Mouse (Mus musculus): ENCODE data around the gene Chchd2. TPM values are rescaled to one million over a fixed set of nuclear protein-coding genes. Genes with fewer than 3 reads are reported as not detected.
"Not testable (repeated sequence)": the region's sequence is repeated elsewhere in the genome, so short reads cannot be mapped to it uniquely, and the experiment has no call there.

Gene Chchd2
- 100 to 1,000 TPM; 563 to 618 TPM for total RNA-seq (2021)
- long read RNA-seq, experiment 1, transcript Chchd2-201 (4 exons, 915 nt): major isoform, 737 of 806 reads
- long read RNA-seq, experiment 1, partial matches to known transcripts: 64 of 806 reads
- long read RNA-seq, experiment 1, other reads (novel, unspliced or antisense): 5 of 806 reads
- long read RNA-seq, experiment 2, transcript Chchd2-201 (4 exons, 915 nt): major isoform, 920 of 984 reads
- long read RNA-seq, experiment 2, partial matches to known transcripts: 61 of 984 reads
- long read RNA-seq, experiment 2, other reads (novel, unspliced or antisense): 3 of 984 reads

DNA sequence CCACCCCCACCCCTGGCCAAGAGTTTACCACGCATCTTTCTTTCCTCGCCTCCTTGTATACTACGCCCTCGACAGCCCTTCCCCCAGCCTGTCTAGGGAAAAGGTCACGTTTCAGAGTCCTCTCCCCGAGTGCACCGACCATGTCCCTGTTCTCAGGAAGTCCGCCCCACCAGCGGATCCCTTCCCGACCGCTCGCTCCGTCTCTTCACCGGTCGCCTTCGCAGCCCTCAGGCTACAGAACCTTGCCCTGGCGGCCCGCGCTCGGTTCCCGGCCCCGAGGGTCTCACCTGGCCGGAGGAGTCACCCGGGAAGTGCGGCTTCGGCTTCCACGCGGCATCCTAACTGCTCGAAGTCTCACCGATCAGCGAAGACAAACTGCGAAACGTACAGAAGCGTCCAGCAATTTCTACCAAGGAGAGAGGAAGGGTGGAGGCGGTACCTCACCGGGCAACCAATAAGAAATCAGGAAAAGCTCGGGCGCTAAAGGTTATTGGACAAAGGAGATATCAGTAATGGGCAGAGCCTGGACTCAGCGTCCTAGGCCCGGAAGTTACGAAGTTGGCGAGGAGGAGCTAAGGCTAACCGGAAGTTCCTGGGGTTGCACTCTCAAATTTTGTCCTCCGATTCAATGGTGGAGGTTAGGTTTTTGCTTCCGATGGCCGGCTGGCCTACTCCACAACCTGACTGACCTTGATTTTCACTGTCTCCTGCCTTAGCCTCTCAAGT lies at the start of gene Chchd2:
Gene Chchd2, minus strand, starts transcription at position 560 of the 726 bp plus-strand sequence.
- intact Hi-C loops (cut with DNase I): no loop called here
- DNase-seq: peak; percentile 87 to 88

DNA sequence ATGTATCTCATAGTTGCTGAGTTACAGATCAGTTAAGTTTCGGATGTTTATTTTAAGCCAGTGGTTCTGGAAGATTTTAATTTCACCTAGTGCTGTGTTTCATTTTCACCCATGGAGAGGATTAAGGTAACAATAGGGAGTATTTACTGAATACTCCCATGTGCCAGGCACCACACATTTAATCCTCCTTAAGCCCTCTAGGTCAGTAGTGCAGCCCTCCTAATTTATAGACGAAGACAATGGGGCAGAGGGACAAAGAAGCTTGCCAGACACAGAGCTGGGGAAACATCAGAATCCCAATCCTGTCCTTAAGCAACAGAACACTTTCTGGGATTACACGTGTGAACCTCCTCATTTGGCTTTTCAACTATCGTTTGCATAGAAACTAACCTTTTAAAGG lies 49.7 kb upstream of the Chchd2 start:
- no peak for DNase-seq
- intact Hi-C loops (cut with DNase I): no loop called here

DNA sequence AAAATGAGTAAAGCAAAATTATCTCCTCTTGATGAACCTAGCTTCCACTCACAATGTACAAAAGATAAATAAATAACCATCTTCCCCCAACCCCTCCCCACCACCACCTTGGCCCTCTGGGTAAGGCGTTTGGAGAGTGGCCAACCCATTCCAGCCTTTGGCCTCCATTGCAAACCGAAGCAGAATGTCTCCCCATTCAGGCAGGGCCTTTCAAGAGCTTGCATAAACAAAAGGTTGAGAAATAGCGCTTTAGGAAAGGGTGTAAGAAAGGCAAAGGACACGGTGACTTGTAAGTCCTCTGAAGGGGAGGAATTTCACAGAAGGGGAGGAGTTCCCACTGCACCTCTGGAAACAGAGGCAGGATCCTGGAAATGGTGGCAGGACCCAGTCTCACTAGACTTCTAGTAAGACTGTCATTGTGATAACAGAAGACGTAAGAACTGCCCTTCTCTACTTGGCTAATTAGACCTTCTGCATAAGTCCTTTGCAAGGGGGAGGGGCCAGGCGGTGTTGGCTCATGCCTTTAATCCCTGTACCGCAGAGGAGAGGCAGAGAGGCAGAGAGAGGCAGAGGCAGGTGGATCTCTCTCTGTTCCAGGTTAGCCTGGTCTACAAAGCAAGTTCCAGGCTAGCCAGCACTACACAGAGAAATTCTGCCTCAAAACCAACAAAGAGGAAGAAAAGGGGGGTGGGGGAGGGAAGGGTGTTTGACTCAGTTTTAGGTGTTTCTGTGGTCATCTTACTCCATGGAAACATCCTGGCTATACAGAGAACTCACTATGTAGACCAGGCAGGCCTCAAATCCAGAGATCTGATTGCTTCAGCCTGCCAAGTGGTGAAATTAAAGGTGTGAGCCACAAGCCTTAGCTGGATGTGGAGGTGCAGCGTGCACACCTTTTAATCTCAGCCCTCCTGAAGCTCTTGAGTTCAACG lies 42.9 kb upstream of the Chchd2 start:
- intact Hi-C loops (cut with DNase I): no loop called here
- no peak for DNase-seq

DNA sequence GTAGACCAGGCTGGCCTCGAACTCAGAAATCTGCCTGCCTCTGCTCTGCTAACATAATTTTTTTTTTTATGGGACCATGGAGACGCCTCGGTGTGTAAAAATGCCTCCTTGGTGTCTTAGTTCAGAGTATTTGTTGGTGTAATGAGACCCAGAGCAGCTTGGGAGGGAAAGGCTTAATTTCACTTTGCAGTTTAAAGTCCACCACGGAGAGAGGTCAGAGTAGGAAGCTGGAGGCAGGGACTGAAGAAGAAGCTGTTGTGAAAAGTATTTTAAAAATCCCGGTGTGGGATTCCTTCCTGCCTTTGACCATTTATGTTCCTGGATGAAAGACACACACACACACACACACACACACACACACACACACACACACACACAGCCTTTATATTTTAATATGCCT lies 38.7 kb upstream of the Chchd2 start:
- DNase-seq: no peak
- intact Hi-C loops (cut with DNase I): no loop called here

DNA sequence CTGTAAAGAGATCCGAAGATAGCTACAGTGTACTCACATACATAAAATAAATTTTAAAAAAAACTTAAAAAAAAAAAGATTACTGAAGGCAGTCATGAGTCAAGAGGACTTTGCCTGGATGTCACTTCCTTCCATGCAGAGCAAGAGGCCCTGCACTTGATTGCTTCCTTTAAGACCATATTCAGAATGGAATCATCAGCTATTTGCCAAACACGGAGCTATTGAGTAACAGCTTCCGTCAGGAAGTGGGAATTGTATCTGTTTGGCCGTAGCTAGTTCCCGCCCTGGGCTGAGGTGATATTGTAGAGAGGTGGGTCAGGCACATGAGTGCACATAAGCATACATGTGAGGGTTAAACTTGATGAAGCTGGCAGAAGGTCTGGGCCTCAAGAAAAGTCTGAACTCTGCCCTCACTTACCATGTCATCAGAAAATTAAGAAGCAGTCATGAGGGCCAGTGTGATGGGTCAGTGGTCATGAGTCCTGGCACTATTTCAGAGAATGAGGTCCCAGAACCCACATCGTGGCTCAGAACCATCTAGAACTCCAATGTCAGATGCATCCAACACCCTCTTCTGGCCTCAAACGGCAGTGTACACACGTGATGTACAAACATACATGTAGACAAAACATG lies 37.7 kb upstream of the Chchd2 start:
- no peak for DNase-seq

DNA sequence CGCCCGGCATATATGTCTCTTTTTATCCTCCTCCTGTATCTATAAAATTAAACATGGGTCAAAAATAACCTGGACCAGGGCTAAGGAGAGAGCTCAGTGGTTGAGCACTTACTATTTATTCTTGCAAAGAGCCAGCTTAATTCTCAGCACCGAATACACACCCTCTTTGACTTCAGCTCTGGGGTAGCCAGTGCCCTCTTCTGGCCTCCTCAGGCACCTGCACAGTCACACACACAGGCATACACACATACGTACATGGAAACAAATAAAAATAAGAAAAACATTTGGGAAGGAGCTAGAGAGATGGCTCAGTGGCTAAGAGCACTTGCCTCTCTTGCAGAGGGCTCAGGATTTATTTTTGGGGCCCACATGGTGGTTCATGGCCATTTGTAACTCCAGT lies 34.7 kb upstream of the Chchd2 start:
- intact Hi-C loops (cut with DNase I): no loop called here
- DNase-seq: no peak

More for the DNA sequence above, 37.7 kb upstream of the Chchd2 start:
- intact Hi-C loops (cut with DNase I): no loop called here

DNA sequence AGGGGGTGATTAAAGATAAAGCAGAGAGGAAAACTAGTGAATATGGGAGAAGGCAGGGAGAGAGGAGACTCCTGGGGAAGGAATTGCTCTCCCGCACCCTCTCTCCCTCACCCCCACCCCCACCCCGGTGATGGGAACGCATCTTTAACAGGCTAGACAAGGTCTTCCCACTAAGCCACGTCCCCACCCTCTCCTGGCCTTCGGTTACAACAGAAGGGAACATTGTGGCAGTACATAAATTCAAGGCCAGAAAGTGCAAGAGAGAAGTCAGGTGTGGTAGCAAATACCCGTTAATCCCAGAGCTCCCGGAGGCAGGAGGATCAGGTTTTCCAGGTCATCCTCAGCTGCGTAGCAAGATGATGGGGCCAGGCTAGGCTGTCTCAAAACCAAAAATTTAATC lies 32.0 kb upstream of the Chchd2 start:
- intact Hi-C loops (cut with DNase I): loop anchor here (10.0 kb wide), 1 partner anchor 235 kb away; no protein-coding TSS in a partner anchor
- no peak for DNase-seq

DNA sequence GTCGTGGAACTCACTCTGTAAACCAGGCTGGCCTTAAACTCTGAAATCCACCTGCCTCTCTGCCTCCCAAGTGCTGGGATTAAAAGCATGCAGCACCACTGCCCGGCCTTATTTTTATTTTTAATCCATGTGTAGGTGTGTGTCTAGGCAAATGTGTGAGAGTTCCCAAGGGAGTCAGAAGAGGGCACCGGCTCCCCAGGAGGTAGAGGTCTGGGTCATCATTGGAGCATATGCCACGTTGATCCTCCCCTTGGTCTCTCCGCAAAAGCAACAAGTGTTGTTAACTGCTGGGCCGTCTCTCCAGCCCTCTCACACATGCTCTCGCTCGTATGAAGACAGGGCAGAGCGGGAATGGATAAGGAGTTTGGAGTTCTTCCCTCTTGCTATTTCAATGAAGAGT lies 31.5 kb upstream of the Chchd2 start:
- intact Hi-C loops (cut with DNase I): loop anchor here (10.0 kb wide), 1 partner anchor 236 kb away; no protein-coding TSS in a partner anchor

DNA sequence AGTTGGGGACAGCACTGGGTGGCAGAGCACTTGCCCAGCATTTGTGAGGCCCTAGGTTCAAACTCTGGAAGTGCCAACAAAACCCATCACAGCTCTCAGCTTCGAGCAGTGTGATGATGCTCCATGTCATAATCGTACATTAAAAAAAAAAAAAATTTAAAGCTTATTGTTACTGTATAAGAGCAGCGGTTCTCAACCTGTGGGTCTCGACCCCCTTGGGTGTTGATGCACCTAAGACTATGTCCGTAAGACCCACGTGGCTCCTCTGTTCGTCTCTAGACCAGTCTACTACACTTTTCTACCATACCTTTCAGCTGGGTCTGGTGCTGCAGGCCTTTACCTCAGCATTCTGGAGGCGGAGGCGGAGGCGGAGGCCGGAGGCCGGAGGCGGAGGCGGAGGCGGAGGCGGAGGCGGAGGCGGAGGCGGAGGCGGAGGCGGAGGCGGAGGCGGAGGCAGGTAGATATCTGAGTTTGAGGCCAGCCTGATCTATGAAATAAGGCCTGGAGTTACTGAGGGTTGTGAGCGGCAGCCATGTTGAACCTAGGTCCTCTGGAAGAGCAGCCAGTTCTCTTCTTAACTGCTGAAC lies 30.9 kb upstream of the Chchd2 start:
- no peak for DNase-seq
- intact Hi-C loops (cut with DNase I): loop anchor here (10.0 kb wide), 1 partner anchor 237 kb away; no protein-coding TSS in a partner anchor

More for the DNA sequence above, 31.5 kb upstream of the Chchd2 start:
- DNase-seq: no peak

DNA sequence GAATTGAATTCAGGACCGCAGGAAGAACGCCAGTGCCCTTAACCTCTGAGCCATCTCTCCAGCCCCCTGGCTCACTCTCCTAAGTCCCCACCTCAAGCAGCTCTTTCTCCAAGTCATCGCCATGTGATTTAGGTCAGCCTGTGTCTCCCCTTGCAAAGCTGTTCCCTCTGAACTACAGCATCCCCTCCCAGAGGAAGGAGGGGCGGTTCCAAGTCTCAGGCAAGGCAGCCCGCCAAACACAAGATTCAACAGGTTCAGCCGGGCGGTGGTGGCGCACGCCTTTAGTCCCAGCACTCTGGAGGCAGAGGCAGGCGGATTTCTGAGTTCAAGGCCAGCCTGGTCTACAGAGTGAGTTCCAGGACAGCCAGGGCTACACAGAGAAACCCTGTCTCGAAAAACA lies 28.2 kb upstream of the Chchd2 start:
- DNase-seq: not testable (repeated sequence)
- intact Hi-C loops (cut with DNase I): loop anchor here (10.0 kb wide), 1 partner anchor 239 kb away; no protein-coding TSS in a partner anchor

DNA sequence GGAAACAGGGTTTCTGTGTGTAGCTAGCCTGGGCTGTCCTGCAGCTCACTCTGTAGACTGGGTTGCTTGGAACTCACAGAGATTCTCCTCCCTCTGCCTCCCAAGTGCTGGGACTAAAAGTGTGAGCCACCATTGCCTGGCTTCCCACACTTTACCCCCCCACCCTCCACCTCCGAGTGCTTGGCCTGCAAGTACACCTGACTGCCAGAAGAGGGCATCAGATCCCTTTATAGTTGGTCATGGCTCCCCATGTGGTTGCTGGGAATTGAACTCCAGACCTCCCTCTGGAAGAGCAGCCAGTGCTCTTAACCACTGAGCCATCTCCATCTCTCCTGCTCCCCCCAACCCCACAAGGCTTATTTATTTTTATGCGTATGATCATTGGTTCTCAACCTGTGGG lies 26.8 kb upstream of the Chchd2 start:
- intact Hi-C loops (cut with DNase I): loop anchor here (5.0 to 10.0 kb wide), 2 partner anchors 63 to 241 kb away; no protein-coding TSS in a partner anchor
- DNase-seq: no peak

DNA sequence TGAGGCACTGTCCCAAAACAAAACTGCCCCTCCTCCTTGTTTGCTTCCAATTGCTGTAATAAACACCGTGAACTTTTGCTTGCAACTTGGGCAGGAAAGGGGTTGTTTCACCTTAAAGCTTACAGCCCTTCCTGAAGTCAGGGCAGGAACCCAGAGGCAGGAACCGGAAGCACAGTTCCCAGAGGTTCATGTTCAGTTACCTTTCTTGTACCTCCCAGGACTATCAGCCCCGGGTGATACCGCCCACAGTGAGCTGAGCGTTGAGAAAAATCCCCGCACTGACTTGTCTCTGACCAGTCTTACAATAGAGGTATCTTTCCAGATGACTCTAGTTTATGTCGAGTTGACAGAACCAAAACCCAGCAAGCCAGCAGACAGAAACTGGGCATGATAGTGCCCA lies 22.3 kb upstream of the Chchd2 start:
- intact Hi-C loops (cut with DNase I): no loop called here
- no peak for DNase-seq

DNA sequence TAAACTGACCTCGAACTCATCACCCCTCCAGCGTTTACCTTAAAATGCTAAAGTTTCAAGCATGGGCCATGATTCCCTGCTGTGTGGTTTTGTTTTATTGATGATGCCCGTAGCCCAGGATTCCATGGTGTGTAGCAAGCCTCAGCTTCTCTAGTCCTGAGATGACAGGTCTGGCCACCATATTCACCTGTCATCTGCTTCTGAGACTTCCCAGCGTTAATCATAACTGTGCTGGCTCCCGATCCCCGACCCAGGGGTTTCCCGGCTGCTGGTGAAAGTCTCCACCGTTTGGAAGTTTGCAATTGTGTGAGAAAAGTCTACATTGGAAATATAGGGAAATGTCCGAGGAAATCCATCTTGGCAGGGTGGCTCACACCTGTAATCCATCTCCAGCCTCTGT lies 21.9 kb upstream of the Chchd2 start:
- no peak for DNase-seq
- intact Hi-C loops (cut with DNase I): no loop called here

DNA sequence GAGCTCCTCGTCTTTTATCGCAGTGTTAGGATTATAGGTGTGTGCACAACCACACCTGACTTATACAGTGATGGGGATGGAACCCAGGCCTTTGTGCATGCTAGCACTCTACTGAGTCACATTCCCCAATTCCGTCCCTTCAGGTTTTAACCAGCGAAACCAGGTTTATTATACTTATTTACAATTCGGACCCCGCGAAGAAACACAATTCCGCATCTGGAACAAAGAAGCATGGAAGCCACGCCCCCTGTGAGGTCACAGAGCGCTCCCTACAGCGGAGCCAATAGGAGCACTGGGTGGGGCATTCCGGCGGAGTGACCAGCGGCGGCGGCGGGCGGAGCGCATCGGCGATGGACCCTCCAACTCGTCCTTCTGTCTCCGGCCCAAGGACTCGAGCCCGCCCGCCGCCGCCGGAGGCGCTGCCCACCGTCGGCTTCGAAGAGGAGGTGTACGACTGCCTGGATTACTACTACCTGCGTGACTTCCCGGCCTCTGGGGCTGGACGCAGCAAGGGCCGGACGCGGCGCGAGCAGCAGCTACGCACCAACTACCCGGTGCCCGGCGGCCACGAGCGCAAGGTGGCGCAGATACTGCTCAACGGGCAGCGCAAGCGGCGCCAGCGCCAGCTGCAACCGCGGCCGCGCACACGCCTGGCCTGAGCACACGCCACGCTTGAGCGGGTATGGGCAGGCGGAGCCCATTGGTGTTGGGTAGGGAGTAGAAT lies 21.1 kb upstream of the Chchd2 start, which contains the start of gene Nupr1l:
Gene Nupr1l, plus strand, starts transcription at position 299 of the 724 bp plus-strand sequence.
- intact Hi-C loops (cut with DNase I): no loop called here
- DNase-seq: peak; percentile 80 to 85

DNA sequence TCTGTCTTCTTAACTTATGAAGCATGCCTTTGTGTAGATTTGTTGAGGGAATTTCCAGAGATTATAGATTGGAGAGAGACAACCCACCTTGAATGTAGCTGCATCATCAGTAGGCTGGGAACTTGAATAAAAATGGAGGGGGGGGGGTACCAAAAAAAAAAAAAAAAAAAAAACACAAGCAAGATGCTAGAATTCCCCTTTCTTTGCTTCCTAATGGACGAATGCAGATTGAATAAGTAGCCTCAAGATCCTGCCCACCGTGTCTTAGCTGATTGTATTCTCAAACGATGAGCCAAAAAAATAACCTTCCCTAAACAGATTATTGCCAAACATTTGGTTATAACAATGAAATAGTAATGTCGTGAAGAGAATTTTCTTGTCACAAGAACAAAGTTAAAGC lies 20.5 kb upstream of the Chchd2 start:
- no peak for DNase-seq
- intact Hi-C loops (cut with DNase I): no loop called here

DNA sequence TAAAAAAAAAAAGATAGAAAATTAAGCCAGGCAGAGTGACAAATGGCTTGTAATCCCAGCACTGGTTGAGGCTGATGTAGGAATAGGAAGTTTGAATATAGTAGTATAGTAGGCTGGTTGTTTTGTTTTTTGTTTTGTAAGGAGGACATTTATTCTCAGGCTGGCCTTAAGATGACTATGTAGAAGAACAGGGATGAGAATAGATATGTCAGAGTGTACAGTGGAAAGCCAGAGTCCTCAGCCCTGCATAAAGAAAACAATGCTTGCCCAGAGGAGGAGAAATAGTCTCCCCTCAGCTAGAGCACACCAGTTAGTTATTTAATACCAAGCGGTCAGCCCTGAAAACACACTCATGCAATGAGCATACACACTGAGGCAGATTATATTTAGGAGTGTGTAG lies 11.2 kb upstream of the Chchd2 start, which contains the start of gene Phkg1:
Gene Phkg1, minus strand, starts transcription at position 101 of the 400 bp plus-strand sequence.
- intact Hi-C loops (cut with DNase I): no loop called here
- DNase-seq: no peak

DNA sequence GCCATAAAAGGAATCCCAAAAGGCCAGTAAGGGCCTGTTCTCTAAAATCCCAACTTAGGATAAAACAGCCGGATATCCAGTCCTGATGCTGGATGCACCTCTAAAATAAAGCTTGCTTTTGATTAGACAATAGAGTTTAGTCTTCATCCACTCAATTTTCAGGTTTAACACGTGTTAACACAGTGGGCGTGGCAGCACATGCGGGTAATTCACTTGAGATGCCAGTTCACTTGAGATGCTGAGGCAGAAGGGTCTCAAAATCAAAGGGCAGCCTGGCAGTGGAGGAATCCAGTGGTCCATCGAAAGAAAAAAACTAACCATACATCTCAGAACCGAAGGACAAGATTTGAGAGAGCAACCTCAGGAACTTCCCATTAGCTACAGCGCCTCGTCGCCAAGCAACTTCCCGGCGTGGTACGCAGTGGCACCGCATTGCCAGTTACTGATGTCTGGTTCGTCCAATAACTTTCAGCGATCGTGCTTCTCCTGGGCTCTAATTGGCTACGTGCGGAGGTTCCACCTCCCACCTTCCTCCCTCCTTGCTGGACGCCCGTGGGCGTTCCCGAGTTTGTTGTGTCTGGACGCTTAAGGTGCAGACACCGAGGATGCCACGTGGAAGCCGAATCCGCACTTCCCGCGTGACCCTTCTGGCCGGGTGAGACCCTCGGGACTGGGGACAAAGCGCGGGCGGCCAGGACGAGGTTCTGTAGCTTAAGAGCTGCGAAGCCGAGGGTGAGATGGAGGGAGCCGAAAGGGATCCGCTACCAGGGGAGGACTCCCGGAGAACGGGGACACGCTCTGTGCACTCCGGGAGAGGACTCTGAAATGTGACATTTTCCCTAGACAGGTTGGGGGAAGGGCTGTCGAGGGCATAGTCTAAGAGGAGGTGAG lies 8.2 kb upstream of the Chchd2 start, which contains the start of gene Zbed5:
Gene Zbed5, plus strand, starts transcription at position 526 of the 891 bp plus-strand sequence.
- intact Hi-C loops (cut with DNase I): no loop called here
- peak; percentile 74 to 76 for DNase-seq

DNA sequence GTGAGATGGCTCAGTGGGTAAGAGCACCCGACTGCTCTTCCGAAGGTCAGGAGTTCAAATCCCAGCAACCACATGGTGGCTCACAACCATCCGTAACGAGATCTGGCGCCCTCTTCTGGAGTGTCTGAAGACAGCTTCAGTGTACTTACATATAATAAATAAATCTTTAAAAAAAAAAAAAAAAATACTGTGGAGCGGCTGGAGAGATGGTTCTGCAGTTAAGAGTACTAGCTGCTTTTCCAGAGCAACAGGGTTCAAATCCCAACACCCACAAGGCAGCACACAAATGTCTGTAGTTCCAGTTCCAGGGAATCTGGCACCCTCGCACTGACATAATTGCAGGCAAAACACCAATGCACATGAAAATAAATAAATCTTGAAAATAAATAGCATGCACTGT lies 3.1 kb upstream of the Chchd2 start:
- DNase-seq; intact Hi-C loops (cut with DNase I): not testable (repeated sequence)

Data from gastrocnemius, postnatal 36 days (tissue).